Mouse (Mus musculus) spleen, adult 2 months (tissue): ENCODE measurements around the gene Defb45. TPM values are rescaled to one million over a fixed set of nuclear protein-coding genes. Genes with fewer than 3 reads are reported as not detected.

ENCODE experiments used
- DNase-seq, 2 experiments: peaks; one replicate each; pipeline versions ENCODE4 v3.0.0 to v3.0.0-alpha.2; 2012 to 2021; ENCODE audit warnings: low spot score in 2 of 2, low read depth in 1 of 2
- H3K27ac ChIP-seq: fragments of 200-500 bp; 2 replicates; pipeline ENCODE4 v1.5.1; 2012; ENCODE audit warnings: low read length, inconsistent platforms; ENCODE audit not compliant: insufficient read depth
- H3K27me3 ChIP-seq: fragments of 200-500 bp; 2 replicates; pipeline ENCODE4 v1.6.1; 2012; ENCODE audit warnings: mild to moderate bottlenecking, moderate library complexity, low read length, inconsistent platforms; ENCODE audit not compliant: control insufficient read depth, insufficient read depth
- H3K36me3 ChIP-seq: fragments of 200-500 bp; 2 replicates; pipeline ENCODE4 v1.6.1; 2012; ENCODE audit warnings: mild to moderate bottlenecking, low read length, inconsistent platforms; ENCODE audit not compliant: control insufficient read depth, insufficient read depth
- H3K4me1 ChIP-seq: fragments of 200-500 bp; 2 replicates; pipeline ENCODE4 v1.6.1; 2011; ENCODE audit warnings: inconsistent platforms; ENCODE audit not compliant: control insufficient read depth, insufficient read depth, insufficient read length
- H3K4me3 ChIP-seq: fragments of 200-500 bp; 2 replicates; pipeline ENCODE4 v1.5.1; 2011; ENCODE audit warnings: mild to moderate bottlenecking, inconsistent platforms; ENCODE audit not compliant: insufficient read depth, insufficient read length; ENCODE audit errors: extremely low read depth
- CTCF ChIP-seq: fragments of 200-500 bp; IDR thresholded peaks from 2 replicates; pipeline ENCODE4 v1.5.1; 2011; ENCODE audit warnings: mild to moderate bottlenecking, inconsistent platforms; ENCODE audit not compliant: insufficient read depth, insufficient read length, insufficient replicate concordance; ENCODE audit errors: extremely low read depth
- POLR2A ChIP-seq: fragments of 200-500 bp; IDR thresholded peaks from 2 replicates; pipeline ENCODE4 v1.6.1; 2011; ENCODE audit warnings: low read depth, low read length, inconsistent platforms
- WGBS: fragments of 180-500 bp; shearing (Covaris S2); methylation state at CpG from one replicate; pipeline ENCODE4 v1.1.7; 2018; 5-methylcytosine and 5-hydroxymethylcytosine counted together
- polyA plus RNA-seq: library from polyadenylated mRNA; depleted of rRNA; stranded (reverse); fragments of >200 nt; gene quantifications from 2 replicates; pipeline ENCODE4 v1.2.3, GENCODE M21; 2012

Gene Defb45
- polyA plus RNA-seq, 1 experiment = not detected

DNA sequence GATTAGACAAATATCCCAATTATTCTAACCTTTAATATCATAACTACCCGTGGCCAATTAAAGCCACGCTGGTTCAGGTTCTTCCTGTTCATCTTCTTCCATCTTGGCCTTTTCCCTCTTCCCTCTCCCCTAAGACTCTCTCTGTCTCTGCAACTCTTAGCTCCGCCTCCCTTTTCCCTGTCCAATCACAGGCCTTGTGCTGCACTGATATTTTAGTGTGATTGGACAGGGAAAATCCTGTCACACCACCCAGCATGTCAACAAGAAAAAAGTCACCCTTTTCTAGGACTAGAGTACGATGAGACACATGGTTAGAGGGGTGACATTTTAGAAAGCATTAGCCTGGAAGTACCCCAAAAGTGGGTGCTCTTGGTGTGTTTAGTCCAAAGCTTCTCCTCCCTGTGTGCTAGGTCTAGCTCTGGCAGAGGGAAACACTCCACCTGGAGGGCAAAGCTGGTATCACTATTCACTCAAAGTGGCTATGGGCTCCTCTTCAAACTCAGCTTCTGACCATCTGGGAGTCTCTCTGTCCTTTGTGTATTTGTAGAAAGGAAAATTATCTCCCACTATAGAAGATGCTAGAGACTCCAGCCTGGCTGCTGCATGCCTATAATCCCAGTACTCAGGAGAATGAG, 12.2 kb downstream of the Defb45 start:
- H3K36me3 ChIP-seq = no peaks in the 10 kb centered on the region
- H3K27ac ChIP-seq = no peak overlapping the region
- DNase-seq = no peak
- TF ChIP-seq CTCF (no peak), POLR2A (no peak)
- WGBS = 77% methylated on average over 4 of the region's 4 CpGs
- H3K27me3 ChIP-seq = peaks cover 1% of the 10 kb centered on the region; the same call in 1 of the 2 replicates
- no peaks in the 10 kb centered on the region for H3K4me1 ChIP-seq
- H3K4me3 ChIP-seq = no peak overlapping the region

DNA sequence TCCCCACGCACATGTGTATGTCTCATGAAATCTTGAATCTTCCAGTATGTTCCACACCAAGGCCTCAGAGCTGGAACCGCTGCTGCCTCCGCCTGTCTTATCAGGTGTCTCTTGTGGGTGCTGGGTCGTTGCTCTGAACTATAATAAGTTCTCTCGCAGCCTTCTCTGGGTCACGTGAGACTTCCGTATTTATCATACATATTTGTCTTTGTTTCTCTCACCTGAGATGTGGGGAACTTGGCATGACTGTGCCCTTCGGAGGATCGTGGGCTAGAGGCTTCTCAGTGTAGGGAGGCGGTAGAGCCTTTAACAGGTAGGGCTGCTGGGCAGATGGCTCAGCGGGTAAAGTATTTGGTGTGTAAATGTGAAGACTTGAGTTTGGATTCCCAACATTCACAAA, 18.6 kb downstream of the Defb45 start:
- H3K27ac ChIP-seq = no peak overlapping the region
- no peak for TF ChIP-seq POLR2A
- TF ChIP-seq CTCF = no peak
- H3K4me3 ChIP-seq = no peak overlapping the region
- 88% methylated on average over 11 of the region's 11 CpGs for WGBS
- no peaks in the 10 kb centered on the region for H3K4me1 ChIP-seq
- DNase-seq = no peak
- H3K36me3 ChIP-seq = no peaks in the 10 kb centered on the region
- H3K27me3 ChIP-seq = no peaks in the 10 kb centered on the region

DNA sequence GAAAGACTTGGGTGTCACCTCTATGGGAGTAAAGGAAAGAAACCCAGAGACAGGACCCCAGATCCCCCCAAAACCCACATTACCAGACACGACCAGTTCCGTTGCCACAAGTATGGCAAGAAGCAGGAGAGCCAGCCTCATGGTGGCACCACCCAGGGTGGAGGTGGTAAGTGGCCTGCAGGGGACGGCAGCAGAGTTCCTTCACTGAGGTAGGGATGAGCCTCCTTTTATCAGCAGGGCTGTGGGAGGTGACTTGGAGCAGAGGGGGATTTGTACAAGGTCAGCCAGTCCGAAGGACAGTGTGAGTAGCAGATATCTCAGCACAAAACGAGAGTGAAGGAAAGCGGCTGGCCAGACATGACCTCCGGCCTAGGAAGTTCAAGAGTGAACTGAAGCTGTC, 19.1 kb downstream of the Defb45 start, which contains the start of gene Defb19:
Defb19 (minus strand) TSS at position 206 of the 400 bp plus-strand sequence.
- no peaks in the 10 kb centered on the region for H3K27me3 ChIP-seq
- WGBS = 79% methylated on average over 7 of the region's 7 CpGs
- no peak within 1 kb of the TSS for H3K27ac ChIP-seq
- no peaks in the 10 kb centered on the region for H3K4me1 ChIP-seq
- H3K36me3 ChIP-seq = no peaks in the 10 kb centered on the region
- no peak for TF ChIP-seq POLR2A
- no peak for TF ChIP-seq CTCF
- no peak within 1 kb of the TSS for H3K4me3 ChIP-seq
- no peak for DNase-seq

DNA sequence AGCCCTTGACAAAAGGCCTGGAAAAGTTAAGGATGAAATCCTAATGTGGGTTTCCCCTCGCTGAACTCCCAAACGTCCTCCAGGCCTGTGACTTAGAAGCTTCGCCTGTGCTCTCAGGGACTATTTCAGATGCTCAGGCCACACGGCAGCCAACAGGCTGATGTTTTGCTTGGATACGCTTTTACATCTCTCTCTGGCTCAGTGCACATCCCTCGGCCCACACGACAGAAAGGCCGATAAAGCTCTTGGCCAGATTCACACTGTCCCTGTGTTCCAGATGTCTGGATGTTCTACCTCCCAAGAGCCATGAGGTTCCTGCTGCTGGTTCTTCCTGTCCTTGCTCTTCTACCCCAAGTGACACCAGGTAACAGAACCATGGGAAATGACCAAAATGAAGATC, 25.7 kb downstream of the Defb45 start:
- WGBS = 93% methylated on average over 8 of the region's 8 CpGs

GRCm38 (mm10) chr2:152572114-152572794, 26.9 kb downstream of the Defb45 start, which contains the start of gene Defb21:
TSS of gene Defb21 (plus strand) at chr2:152572744.
- TF ChIP-seq POLR2A (no peak), CTCF (no peak)
- Histone ChIP-seq H3K36me3 (no peaks in the 10 kb centered on the region), H3K4me1 (no peaks in the 10 kb centered on the region), H3K27me3 (no peaks in the 10 kb centered on the region), H3K27ac (no peak within 1 kb of the TSS), H3K4me3 (no peak within 1 kb of the TSS)
- 62% methylated on average over 11 of the region's 11 CpGs for WGBS
- no peak for DNase-seq

More for the DNA sequence above, 25.7 kb downstream of the Defb45 start:
- TF ChIP-seq POLR2A = no peak
- no peak for TF ChIP-seq CTCF
- DNase-seq = no peak
- no peak overlapping the region for H3K4me3 ChIP-seq
- no peak overlapping the region for H3K27ac ChIP-seq
- no peaks in the 10 kb centered on the region for H3K36me3 ChIP-seq
- no peaks in the 10 kb centered on the region for H3K4me1 ChIP-seq
- H3K27me3 ChIP-seq = no peaks in the 10 kb centered on the region

DNA sequence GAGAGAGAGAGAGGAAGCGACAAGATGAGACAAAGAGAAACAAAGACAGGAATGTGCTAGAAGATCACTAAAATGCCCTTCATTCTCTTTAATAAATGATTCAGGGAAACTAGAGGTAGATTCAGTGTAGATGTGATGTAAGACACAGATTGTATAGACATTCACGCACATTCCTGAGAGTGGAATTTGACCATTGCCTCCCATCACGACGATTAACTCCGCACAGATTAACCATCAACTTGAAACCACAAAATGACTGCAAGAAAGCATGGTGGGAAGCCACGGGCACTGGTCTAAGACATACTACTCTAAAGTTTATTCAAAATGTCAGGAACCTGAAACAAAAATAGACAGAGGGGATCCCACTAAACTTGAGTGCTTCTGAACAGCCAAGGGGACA, 28.9 kb downstream of the Defb45 start:
- no peak for TF ChIP-seq CTCF
- no peak for TF ChIP-seq POLR2A
- Histone ChIP-seq H3K4me3 (no peak overlapping the region), H3K27ac (no peak overlapping the region), H3K36me3 (no peaks in the 10 kb centered on the region), H3K27me3 (no peaks in the 10 kb centered on the region), H3K4me1 (no peaks in the 10 kb centered on the region)
- no peak for DNase-seq
- 58% methylated on average over 6 of the region's 6 CpGs for WGBS

DNA sequence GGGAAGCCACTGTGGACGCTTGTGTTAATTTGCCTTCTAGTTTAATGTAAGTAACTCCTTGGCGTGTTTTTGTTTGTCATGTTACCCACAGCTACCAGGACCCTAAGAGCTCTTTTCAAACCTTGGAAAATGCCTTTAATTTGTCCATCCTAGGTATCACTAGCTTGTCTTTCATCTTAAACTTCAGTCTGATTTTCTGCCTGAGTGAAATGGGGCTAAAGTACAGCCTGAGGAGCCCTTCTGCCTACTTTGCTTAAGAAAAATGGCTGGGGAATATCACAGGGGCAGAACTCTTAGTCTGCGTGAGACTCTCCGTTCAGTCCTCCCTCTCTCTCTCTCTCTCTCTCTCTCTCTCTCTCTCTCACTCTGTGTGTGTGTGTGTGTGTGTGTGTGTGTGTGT, 29.3 kb downstream of the Defb45 start:
- DNase-seq = no peak
- no peak overlapping the region for H3K4me3 ChIP-seq
- no peaks in the 10 kb centered on the region for H3K27me3 ChIP-seq
- H3K36me3 ChIP-seq = no peaks in the 10 kb centered on the region
- no peak overlapping the region for H3K27ac ChIP-seq
- TF ChIP-seq CTCF = no peak
- TF ChIP-seq POLR2A = no peak
- WGBS = 86% methylated on average over 4 of the region's 4 CpGs
- H3K4me1 ChIP-seq = no peaks in the 10 kb centered on the region
